Comparison of ENCODE assay signal across 9 mouse cellular contexts in the genomic region with DNA sequence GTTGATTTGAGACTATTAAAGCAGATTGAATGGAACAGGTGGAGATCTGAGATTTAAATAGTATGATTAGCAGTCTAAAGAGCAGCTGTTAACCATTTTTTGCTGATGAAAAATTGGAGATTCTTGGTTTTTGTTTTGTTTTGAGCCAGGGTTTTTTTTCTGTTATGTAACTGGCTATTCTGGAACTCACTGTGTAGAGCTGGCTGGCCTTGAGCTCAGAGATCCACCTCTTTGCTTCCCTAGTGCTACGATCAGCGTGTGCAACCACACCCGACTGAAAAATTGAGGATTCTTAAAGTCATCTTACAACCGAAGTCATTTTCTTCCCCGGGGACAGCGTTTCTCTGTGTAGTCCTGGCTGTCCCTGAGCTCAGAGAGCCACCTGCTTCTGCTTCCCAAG. TPM values are rescaled to one million over a fixed set of nuclear protein-coding genes. Genes with fewer than 3 reads are reported as not detected.
DNase-seq lines count a peak whose midpoint lies in the region; ATAC-seq and TF ChIP-seq lines count a peak whose summit lies in the region.
"Had no signal": no experiment of that assay in that cellular context is flagged by ENCODE, and none has a peak within 500 bp of the region (broad histone marks: within the 10 kb centered on the region; RNA-seq: fewer than 3 reads in every experiment).

No protein-coding gene starts in this region.

- peaks cover 13% of the 10 kb centered on the region for H3K36me3 ChIP-seq in heart, embryonic 10.5 days
- H3K36me3 ChIP-seq in C2C12 (ENCODE audit: control insufficient read depth, insufficient read depth): peaks cover 6% of the 10 kb centered on the region
- H3K36me3 ChIP-seq in forebrain, embryonic 14.5 days (ENCODE audit: control insufficient read depth, insufficient read depth, low read length): no peaks in the 10 kb centered on the region

- peaks cover 48% of the 10 kb centered on the region for H3K4me1 ChIP-seq in heart, embryonic 10.5 days
- peaks cover 8% of the 10 kb centered on the region for H3K4me1 ChIP-seq in forebrain, embryonic 14.5 days (ENCODE audit: control insufficient read depth, insufficient read depth, low read length)

- no peak for DNase-seq in heart, embryonic 10.5 days (ENCODE audit: low spot score)
- no peak for DNase-seq in heart, adult 9 months (ENCODE audit: low spot score in 2 of 2)
- DNase-seq in forebrain, embryonic 14.5 days (ENCODE audit: low spot score): no peak
- DNase-seq in liver: peak; percentile 24
- no peak for DNase-seq in left cerebral cortex, postnatal 25 days (ENCODE audit: low spot score in 2 of 2)
- no peak for DNase-seq in c-Kit-positive CD71-positive TER-119-positive erythroid progenitor cells, embryonic 14.5 days (ENCODE audit: low spot score)
- no peak for DNase-seq in urinary bladder, postnatal 25 days (ENCODE audit: low spot score)
- DNase-seq: lung, postnatal 10 days had no signal

- WGBS in heart, embryonic 10.5 days: 72% methylated on average over 6 of the region's 6 CpGs
- 75% methylated on average over 6 of the region's 6 CpGs for WGBS in forebrain, embryonic 14.5 days

- H3K79me3 ChIP-seq in C2C12 (ENCODE audit: low read depth): peaks cover 26% of the 10 kb centered on the region

- peak overlapping the region; percentile 83 for H3K4me2 ChIP-seq in forebrain, embryonic 14.5 days (ENCODE audit: low read length)

- H3K9ac ChIP-seq in forebrain, embryonic 14.5 days (ENCODE audit: low read length): peak overlapping the region; percentile 58

- peaks cover 52% of the 10 kb centered on the region for H3K79me2 ChIP-seq in C2C12 (ENCODE audit: control insufficient read depth, insufficient read depth)

- no peak for TF ChIP-seq CTCF in C2C12 (IDR thresholded peaks at IDR 0.05; ENCODE audit: control insufficient read depth, insufficient read depth, insufficient read length)

- intact Hi-C loops in left cerebral cortex, postnatal 25 days (cut with DNase I): no loop called here

- no peaks in the 10 kb centered on the region for H3K27me3 ChIP-seq in heart, embryonic 10.5 days (ENCODE audit: insufficient read depth, poor library complexity, severe bottlenecking)
- H3K27me3 ChIP-seq in C2C12 (ENCODE audit: control insufficient read depth, insufficient read depth, insufficient read length): no peaks in the 10 kb centered on the region
- no peaks in the 10 kb centered on the region for H3K27me3 ChIP-seq in forebrain, embryonic 14.5 days (replicated peaks; ENCODE audit: control insufficient read depth, insufficient read depth, low read length)

- H3ac ChIP-seq in C2C12 (ENCODE audit: control insufficient read depth, insufficient read length, low read depth): peak overlapping the region; percentile 37

- ATAC-seq in forebrain, embryonic 14.5 days: no peak

- H3K4me3 ChIP-seq in heart, embryonic 10.5 days: peak overlapping the region; percentile 83
- peak overlapping the region; percentile 43 for H3K4me3 ChIP-seq in C2C12 (ENCODE audit: insufficient read depth, poor library complexity, severe bottlenecking)
- H3K4me3 ChIP-seq in forebrain, embryonic 14.5 days (ENCODE audit: low read depth, low read length): peak overlapping the region; percentile 50

- H3K27ac ChIP-seq in heart, embryonic 10.5 days: peak overlapping the region; percentile 92; the same call in 1 of the 2 replicates
- H3K27ac ChIP-seq in forebrain, embryonic 14.5 days (ENCODE audit: low read depth, low read length): no peak overlapping the region

- no peaks in the 10 kb centered on the region for H3K9me3 ChIP-seq in heart, embryonic 10.5 days
- H3K9me3 ChIP-seq in forebrain, embryonic 14.5 days (replicated peaks; ENCODE audit: control insufficient read depth, low read length): no peaks in the 10 kb centered on the region

TF ChIP-seq in C2C12, 6 proteins besides CTCF, POLR2A, EP300 and RAD21:
- TF ChIP-seq MYOG (IDR thresholded peaks at IDR 0.05; ENCODE audit: control insufficient read depth, extremely low read depth, insufficient read length) (no peak), MYOD1 (IDR thresholded peaks at IDR 0.05; ENCODE audit: control insufficient read depth, insufficient read length, low read depth) (peak; percentile 31)

RNA-seq across cellular contexts. Expression of a gene that starts 0.9 kb away (rescaled TPM):
- polyA plus RNA-seq in heart, embryonic 10.5 days (2016; fragmentation: Nextera tagmentation; extraction: Ambion mirVana): 16.1 and 17.2 TPM in 2 replicates
- 14.9 TPM for polyA plus RNA-seq in C2C12 (2012; fragmentation: generic; extraction: Trizol)
- 2.2 and 3.3 TPM in 2 replicates for polyA plus RNA-seq in forebrain, embryonic 14.5 days (2014; fragmentation: Nextera tagmentation; extraction: Ambion mirVana)
- total RNA-seq in left cerebral cortex, postnatal 25 days (2021): under 1 TPM; 0.37 to 0.60 TPM

RNA-seq across cellular contexts. Expression of a gene that starts 15.2 kb away (rescaled TPM):
- polyA plus RNA-seq in heart, embryonic 10.5 days (2016; fragmentation: Nextera tagmentation; extraction: Ambion mirVana): 7.8 and 14.5 TPM in 2 replicates
- 5.1 TPM for polyA plus RNA-seq in C2C12 (2012; fragmentation: generic; extraction: Trizol)
- polyA plus RNA-seq in forebrain, embryonic 14.5 days (2014; fragmentation: Nextera tagmentation; extraction: Ambion mirVana): 4.3 and 6.0 TPM in 2 replicates
- total RNA-seq in left cerebral cortex, postnatal 25 days (2021): 10 to 100 TPM; 61.2 to 63.3 TPM

RNA-seq across cellular contexts. Expression of a gene that starts 23.5 kb away (rescaled TPM):
- 155 and 166 TPM in 2 replicates for polyA plus RNA-seq in heart, embryonic 10.5 days (2016; fragmentation: Nextera tagmentation; extraction: Ambion mirVana)
- polyA plus RNA-seq in C2C12 (2012; fragmentation: generic; extraction: Trizol): 66.6 TPM
- polyA plus RNA-seq in forebrain, embryonic 14.5 days (2014; fragmentation: Nextera tagmentation; extraction: Ambion mirVana): 177 and 185 TPM in 2 replicates
- total RNA-seq in left cerebral cortex, postnatal 25 days (2021): 10 to 100 TPM; 60.2 to 60.7 TPM

RNA-seq across cellular contexts. Expression of a gene that starts 40.2 kb away (rescaled TPM):
- 8.0 and 9.0 TPM in 2 replicates for polyA plus RNA-seq in heart, embryonic 10.5 days (2016; fragmentation: Nextera tagmentation; extraction: Ambion mirVana)
- polyA plus RNA-seq in C2C12 (2012; fragmentation: generic; extraction: Trizol): 46.4 TPM
- 10.2 and 12.4 TPM in 2 replicates for polyA plus RNA-seq in forebrain, embryonic 14.5 days (2014; fragmentation: Nextera tagmentation; extraction: Ambion mirVana)
- 10 to 100 TPM; 18.6 to 20.9 TPM for total RNA-seq in left cerebral cortex, postnatal 25 days (2021)

RNA-seq across cellular contexts. Expression of a gene that starts 43.6 kb away (rescaled TPM):
- 838 and 1,170 TPM in 2 replicates for polyA plus RNA-seq in heart, embryonic 10.5 days (2016; fragmentation: Nextera tagmentation; extraction: Ambion mirVana)
- polyA plus RNA-seq in C2C12 (2012; fragmentation: generic; extraction: Trizol): 349 TPM
- polyA plus RNA-seq in forebrain, embryonic 14.5 days (2014; fragmentation: Nextera tagmentation; extraction: Ambion mirVana): 7,624 and 8,172 TPM in 2 replicates
- 1,000 to 10,000 TPM in 1 of 2 experiments, 100 to 1,000 TPM in 1; 940 to 1,084 TPM for total RNA-seq in left cerebral cortex, postnatal 25 days (2021)
